Mouse (Mus musculus): ENCODE data around the gene Emc8. TPM values are rescaled to one million over a fixed set of nuclear protein-coding genes. Genes with fewer than 3 reads are reported as not detected.
A peak's percentile ranks its signal among the peaks of the same experiment; 100 is the strongest.

Emc8 gene
- polyA plus RNA-seq, 1 experiment from 2014 or later = 220 TPM

DNA sequence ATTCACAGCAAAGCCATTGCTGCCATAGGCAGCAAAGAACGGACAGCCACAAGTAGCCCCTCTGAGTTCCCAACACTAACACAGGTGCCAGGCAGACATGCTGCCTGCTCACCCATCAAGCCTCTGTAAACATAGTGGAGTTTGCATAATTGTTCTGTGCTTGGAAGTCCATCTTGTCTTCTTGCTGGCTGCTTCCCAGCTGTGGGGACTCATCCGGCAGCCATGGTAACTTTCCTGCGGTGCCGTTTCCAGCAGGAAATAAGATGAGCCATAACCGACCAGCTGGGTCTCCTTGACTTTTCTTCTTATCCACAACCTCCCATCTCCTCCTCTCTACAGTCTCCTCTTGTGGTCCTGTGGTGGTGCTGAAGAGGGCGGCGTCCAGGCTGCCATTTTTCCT lies 30.1 kb upstream of the Emc8 start:
- H3K4me3 ChIP-seq (replicated peaks) = no peak overlapping the region
- no peaks in the 10 kb centered on the region for H3K36me3 ChIP-seq
- 77% methylated on average over 7 of the region's 7 CpGs for WGBS
- no peak overlapping the region for H3K9ac ChIP-seq
- no peak for ATAC-seq (ENCODE audit: insufficient number of reproducible peaks, low FRiP score, low TSS enrichment, low read depth)
- H3K27ac ChIP-seq (replicated peaks) = no peak overlapping the region; the same call in 1 of the 2 replicates
- no peaks in the 10 kb centered on the region for H3K9me3 ChIP-seq (replicated peaks)
- H3K4me2 ChIP-seq (replicated peaks) = no peak overlapping the region
- H3K27me3 ChIP-seq = no peaks in the 10 kb centered on the region
- H3K4me1 ChIP-seq = peaks cover 31% of the 10 kb centered on the region

DNA sequence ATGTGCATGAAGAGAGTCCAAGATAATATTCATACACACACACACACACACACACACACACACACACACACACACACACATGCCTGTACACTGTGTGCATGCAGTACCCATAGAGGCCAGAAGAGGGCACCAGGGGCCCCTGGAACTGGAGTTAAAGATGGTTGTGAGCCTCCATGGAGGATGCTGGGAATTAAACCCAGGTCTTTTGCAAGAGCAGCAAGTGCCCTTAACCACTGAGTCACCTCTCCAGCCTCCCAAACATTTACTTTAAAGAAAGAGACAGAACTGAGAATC lies 29.6 kb upstream of the Emc8 start:
- no peaks in the 10 kb centered on the region for H3K36me3 ChIP-seq
- no peak overlapping the region for H3K4me3 ChIP-seq (replicated peaks)
- H3K4me2 ChIP-seq (replicated peaks) = no peak overlapping the region
- peaks cover 31% of the 10 kb centered on the region for H3K4me1 ChIP-seq
- H3K27me3 ChIP-seq = no peaks in the 10 kb centered on the region
- H3K9me3 ChIP-seq (replicated peaks) = no peaks in the 10 kb centered on the region
- no peak overlapping the region for H3K27ac ChIP-seq (replicated peaks)
- no peak for ATAC-seq (ENCODE audit: insufficient number of reproducible peaks, low FRiP score, low TSS enrichment, low read depth)
- no peak overlapping the region for H3K9ac ChIP-seq

DNA sequence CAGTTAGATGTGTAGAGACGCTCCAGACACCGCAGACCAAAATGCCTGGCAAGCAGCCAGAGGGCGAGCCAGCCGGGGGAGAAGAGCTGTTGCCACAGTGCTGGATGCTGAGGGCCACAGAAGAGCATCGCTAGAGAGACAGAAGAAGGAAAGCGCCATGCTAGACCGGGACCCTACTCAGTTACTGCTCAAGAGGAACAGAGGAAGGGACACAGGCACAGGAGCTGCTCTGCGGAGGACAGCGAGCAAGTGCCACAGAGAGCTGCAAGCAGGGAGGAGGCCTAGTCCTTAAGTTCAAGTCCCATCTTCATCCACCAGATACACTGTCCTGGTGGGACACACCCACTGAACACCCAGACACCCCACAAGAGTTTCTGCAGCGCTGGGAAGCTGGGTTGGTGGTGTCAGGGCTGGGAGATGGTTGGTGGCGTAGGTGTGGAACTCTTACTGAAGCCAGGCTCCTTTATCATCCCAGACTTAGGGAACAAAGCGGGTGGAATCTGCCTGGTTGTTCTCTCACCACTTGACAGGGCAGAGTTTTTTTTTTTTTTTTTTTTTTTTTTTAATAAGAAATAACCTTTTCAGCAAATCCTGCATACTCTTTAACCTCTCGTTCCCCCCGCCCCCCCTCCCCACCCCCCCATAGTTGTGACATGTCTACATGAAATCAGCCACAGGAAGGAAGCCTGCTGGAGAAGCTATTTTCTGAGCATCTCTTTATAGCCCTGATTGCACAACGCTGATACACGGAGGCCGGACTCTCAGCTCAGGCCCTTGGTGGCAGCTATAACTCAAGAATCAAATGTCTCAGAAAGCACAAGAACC lies 29.0 kb upstream of the Emc8 start:
- ATAC-seq (ENCODE audit: insufficient number of reproducible peaks, low FRiP score, low TSS enrichment, low read depth) = peak; percentile 36
- H3K27ac ChIP-seq (replicated peaks) = no peak overlapping the region
- 68% methylated on average over 17 of the region's 17 CpGs for WGBS

DNA sequence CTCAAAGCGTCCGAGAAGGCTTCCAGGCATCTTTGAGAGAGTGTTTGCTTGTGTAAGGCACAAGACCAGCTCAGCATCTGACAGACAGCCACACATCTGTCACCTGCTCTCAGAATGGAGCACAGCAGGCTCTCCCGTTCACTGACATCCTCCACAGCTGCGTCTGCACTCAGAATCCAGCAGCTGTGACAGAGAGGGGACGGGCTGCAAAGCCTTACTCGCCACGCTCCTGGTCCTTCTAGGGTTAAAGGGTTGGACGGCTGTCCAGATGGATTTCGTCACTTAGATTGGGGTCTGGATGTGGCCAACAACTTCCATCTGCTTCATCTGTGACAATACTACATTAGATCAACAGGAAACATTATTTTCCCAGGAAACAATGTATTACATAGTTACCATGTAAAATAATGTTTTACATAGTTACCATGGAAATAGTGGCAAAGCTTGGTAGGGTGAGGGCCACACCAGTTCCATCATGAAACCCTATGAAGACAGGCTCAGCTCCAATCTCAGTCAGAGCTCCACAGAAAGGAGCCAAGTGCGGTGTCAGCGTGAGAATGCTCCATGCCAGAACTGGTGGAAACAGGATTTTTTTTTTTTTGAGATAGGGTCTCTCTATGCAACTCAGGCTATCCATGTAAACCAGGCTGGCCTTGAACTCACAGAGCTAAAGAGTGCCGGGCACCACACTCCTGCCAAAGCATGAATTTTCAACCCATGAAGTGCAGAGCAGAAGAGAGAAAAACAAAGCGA lies 28.2 kb upstream of the Emc8 start:
- no peaks in the 10 kb centered on the region for H3K9me3 ChIP-seq (replicated peaks)
- 0 out of 2 replicates have a peak overlapping the region, but pooled peaks have one; percentile 9 for H3K27ac ChIP-seq (replicated peaks)
- no peaks in the 10 kb centered on the region for H3K27me3 ChIP-seq
- no peak overlapping the region for H3K4me3 ChIP-seq (replicated peaks)
- ATAC-seq (ENCODE audit: insufficient number of reproducible peaks, low FRiP score, low TSS enrichment, low read depth) = no peak
- H3K36me3 ChIP-seq = no peaks in the 10 kb centered on the region
- WGBS = 40% methylated on average over 13 of the region's 13 CpGs
- H3K4me1 ChIP-seq = peaks cover 31% of the 10 kb centered on the region
- no peak overlapping the region for H3K9ac ChIP-seq
- no peak overlapping the region for H3K4me2 ChIP-seq (replicated peaks)

More for the DNA sequence above, 29.0 kb upstream of the Emc8 start:
- Histone ChIP-seq H3K4me3 (replicated peaks) (no peak overlapping the region), H3K4me2 (replicated peaks) (no peak overlapping the region), H3K9me3 (replicated peaks) (no peaks in the 10 kb centered on the region), H3K36me3 (no peaks in the 10 kb centered on the region), H3K27me3 (no peaks in the 10 kb centered on the region), H3K4me1 (peaks cover 31% of the 10 kb centered on the region), H3K9ac (no peak overlapping the region)

DNA sequence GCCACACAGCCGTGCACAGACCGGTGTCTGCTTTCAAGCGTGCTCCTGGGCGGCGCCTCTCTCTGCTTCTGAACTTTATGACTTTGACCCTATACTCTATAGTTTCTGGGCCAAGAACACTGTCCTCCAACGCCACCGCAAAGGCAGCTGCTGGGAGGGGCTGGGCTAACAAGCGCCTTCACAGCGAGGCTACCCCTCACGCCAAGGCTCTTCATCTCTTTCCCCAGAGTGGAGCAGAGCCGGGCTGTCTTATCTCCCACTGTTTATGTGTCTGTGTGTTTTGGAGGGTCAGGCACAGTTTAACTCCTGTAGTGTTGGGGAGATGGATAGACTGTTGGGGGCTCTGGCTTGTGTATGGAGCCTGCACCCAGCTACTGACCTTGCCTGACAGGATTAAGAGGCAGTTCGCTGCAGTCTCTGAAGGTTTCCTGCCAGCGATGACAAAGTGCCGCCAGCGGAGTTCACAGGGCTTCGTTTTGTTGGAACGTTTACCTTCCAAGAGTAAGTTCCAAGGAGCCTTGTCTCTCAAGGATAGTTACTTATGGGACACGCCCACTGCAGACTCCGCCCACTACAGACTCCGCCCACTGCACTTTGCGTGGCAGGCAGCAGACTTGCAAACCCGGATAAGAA lies 25.6 kb upstream of the Emc8 start:
- no peaks in the 10 kb centered on the region for H3K27me3 ChIP-seq
- H3K4me2 ChIP-seq (replicated peaks) = no peak overlapping the region
- H3K9me3 ChIP-seq (replicated peaks) = no peaks in the 10 kb centered on the region
- H3K4me3 ChIP-seq (replicated peaks) = no peak overlapping the region
- H3K27ac ChIP-seq (replicated peaks) = no peak overlapping the region
- no peaks in the 10 kb centered on the region for H3K36me3 ChIP-seq
- peaks cover 26% of the 10 kb centered on the region for H3K4me1 ChIP-seq
- WGBS = 46% methylated on average over 22 of the region's 22 CpGs
- no peak overlapping the region for H3K9ac ChIP-seq
- ATAC-seq (ENCODE audit: insufficient number of reproducible peaks, low FRiP score, low TSS enrichment, low read depth) = no peak

DNA sequence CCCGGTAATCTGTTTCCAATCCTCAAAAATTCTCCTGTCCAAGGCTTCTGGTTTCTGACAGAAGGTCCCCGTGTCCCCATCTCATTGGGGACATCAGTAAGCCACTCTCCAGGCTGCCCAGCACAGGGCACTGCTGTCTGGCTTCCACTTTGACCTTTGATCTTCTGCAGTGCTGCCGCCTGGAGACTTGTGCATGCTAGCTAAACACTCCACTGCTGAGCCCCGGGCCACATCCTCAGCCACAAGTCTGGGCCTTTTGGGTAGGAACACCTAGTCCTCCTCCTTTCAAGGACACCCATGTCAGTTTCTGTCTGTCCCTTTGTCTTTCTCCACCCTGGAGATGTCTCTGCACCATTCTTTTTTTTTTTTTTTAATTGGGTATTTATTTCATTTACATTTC lies 24.6 kb upstream of the Emc8 start:
- Histone ChIP-seq H3K27me3 (no peaks in the 10 kb centered on the region; the same call in 1 of the 2 replicates), H3K4me1 (peaks cover 16% of the 10 kb centered on the region), H3K36me3 (no peaks in the 10 kb centered on the region), H3K9ac (no peak overlapping the region), H3K9me3 (replicated peaks) (no peaks in the 10 kb centered on the region), H3K27ac (replicated peaks) (no peak overlapping the region), H3K4me3 (replicated peaks) (no peak overlapping the region), H3K4me2 (replicated peaks) (no peak overlapping the region)
- no peak for ATAC-seq (ENCODE audit: insufficient number of reproducible peaks, low FRiP score, low TSS enrichment, low read depth)
- WGBS = 60% methylated on average over 4 of the region's 4 CpGs

DNA sequence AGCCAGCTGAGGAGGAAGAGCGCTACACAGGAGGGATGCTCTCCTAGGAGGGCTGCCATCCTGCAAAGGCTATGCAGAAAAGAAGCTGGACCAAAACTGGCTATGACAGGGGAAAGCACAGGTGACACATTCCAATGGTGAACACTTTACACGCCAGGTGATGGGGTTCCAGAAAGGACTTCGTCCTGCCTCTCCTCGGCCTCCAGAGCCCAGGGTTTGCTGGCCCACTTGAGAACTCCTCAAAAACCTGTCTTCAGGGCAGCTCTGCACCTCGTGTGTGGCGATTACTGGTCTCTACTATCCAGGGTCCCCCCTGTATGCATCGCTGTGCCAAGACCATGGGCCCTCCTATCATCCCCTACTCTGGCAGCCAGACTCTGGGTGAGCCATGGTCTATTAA lies 20.1 kb upstream of the Emc8 start:
- Histone ChIP-seq H3K4me1 (peaks cover 34% of the 10 kb centered on the region), H3K9ac (no peak overlapping the region), H3K27me3 (no peaks in the 10 kb centered on the region; the same call in 1 of the 2 replicates), H3K27ac (replicated peaks) (no peak overlapping the region), H3K4me2 (replicated peaks) (no peak overlapping the region), H3K36me3 (no peaks in the 10 kb centered on the region), H3K4me3 (replicated peaks) (no peak overlapping the region), H3K9me3 (replicated peaks) (no peaks in the 10 kb centered on the region)
- WGBS = 88% methylated on average over 7 of the region's 7 CpGs
- no peak for ATAC-seq (ENCODE audit: insufficient number of reproducible peaks, low FRiP score, low TSS enrichment, low read depth)

DNA sequence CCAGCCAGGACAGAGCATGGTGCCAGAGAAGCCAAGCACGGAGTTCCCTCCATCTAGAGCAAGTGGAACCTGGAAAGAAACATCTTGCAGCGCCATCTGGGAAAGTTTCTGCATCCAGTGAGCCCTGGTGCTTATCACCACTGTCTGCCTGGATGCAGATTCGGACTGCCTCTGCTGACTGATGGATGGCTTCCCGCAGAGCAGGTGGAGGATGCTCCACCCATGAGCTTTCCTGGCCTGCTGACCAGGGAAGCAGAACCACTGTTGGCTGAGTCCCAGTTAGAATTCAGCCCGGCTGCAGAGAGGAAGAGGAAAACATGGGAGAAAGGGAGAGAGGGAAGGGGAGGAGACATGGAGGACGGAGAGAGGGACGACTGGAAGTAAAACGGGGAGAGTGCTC lies 19.4 kb upstream of the Emc8 start:
- peaks cover 34% of the 10 kb centered on the region for H3K4me1 ChIP-seq
- H3K27me3 ChIP-seq = no peaks in the 10 kb centered on the region; the same call in 1 of the 2 replicates
- H3K4me3 ChIP-seq (replicated peaks) = no peak overlapping the region
- no peak for ATAC-seq (ENCODE audit: insufficient number of reproducible peaks, low FRiP score, low TSS enrichment, low read depth)
- WGBS = 73% methylated on average over 8 of the region's 8 CpGs
- no peak overlapping the region for H3K9ac ChIP-seq
- H3K36me3 ChIP-seq = no peaks in the 10 kb centered on the region
- no peak overlapping the region for H3K27ac ChIP-seq (replicated peaks)
- no peaks in the 10 kb centered on the region for H3K9me3 ChIP-seq (replicated peaks)
- H3K4me2 ChIP-seq (replicated peaks) = no peak overlapping the region

DNA sequence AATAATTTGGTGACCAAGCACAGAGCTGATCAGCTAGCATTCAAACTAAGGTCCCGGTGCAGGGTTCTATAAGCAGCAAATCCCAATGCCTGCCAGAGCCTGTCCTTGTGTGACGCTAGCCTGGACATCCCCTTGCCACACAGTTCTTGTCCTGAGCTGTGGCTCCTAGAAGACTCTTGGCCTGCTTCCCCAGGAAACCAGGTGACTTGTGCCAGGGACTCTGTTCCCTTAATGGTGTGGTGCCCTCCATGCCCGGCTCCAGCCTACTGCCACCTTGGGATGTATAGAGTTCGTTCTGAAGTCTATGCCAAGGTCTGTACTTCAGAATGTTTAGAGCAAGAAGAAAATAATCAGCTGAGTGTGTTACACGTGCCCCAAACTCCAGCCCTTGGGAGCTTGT lies 18.2 kb upstream of the Emc8 start:
- 59% methylated on average over 5 of the region's 5 CpGs for WGBS
- H3K9me3 ChIP-seq (replicated peaks) = no peaks in the 10 kb centered on the region
- no peak overlapping the region for H3K9ac ChIP-seq
- peak overlapping the region; percentile 61; the same call in 1 of the 2 replicates for H3K27ac ChIP-seq (replicated peaks)
- no peak for ATAC-seq (ENCODE audit: insufficient number of reproducible peaks, low FRiP score, low TSS enrichment, low read depth)
- peaks cover 34% of the 10 kb centered on the region for H3K4me1 ChIP-seq
- H3K36me3 ChIP-seq = no peaks in the 10 kb centered on the region
- H3K27me3 ChIP-seq = no peaks in the 10 kb centered on the region; the same call in 1 of the 2 replicates
- no peak overlapping the region for H3K4me2 ChIP-seq (replicated peaks)
- H3K4me3 ChIP-seq (replicated peaks) = no peak overlapping the region

DNA sequence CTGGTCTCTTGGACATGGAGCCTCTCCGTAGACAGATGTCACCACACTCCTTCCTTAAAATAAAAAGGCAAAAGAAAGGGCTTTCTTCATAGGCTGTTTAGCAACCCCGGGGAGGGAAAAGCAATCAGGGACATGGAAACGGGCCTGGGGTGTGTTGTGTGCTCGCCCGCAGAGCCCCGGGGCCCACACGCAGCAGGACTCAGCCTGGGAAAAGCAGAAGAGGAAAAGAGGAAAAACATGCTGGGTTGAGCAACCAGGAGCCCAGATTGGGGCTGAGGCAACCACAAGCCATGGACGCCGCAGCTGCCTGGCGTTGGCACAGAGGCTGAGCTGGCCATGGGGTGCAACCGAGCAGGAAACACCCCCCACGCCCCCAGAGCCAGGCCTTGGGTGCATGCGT lies 17.7 kb upstream of the Emc8 start:
- Histone ChIP-seq H3K4me1 (peaks cover 34% of the 10 kb centered on the region), H3K27me3 (no peaks in the 10 kb centered on the region; the same call in 1 of the 2 replicates), H3K9ac (no peak overlapping the region), H3K36me3 (no peaks in the 10 kb centered on the region), H3K27ac (replicated peaks) (peak overlapping the region; percentile 61), H3K9me3 (replicated peaks) (no peaks in the 10 kb centered on the region), H3K4me2 (replicated peaks) (no peak overlapping the region), H3K4me3 (replicated peaks) (no peak overlapping the region)
- WGBS = 76% methylated on average over 13 of the region's 13 CpGs
- no peak for ATAC-seq (ENCODE audit: insufficient number of reproducible peaks, low FRiP score, low TSS enrichment, low read depth)

DNA sequence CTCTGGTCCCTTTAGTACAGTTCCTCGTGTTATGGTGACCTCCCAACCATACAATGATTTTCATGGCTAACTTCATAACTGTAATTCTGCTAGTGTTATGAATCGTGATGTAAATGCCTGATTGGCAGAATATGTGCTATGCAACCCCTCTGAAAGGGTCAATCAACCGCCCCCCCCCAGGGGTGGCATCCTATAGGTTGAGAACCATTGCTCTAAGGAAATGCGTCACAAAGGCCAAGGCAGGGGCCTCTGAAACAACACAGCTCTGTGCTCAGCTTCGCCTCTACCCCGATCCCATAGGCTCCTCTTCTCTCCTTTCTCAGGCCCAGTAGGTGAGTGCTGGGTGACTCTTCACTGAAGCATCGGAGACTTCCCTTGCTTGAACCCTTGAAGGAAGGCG lies 17.2 kb upstream of the Emc8 start:
- Histone ChIP-seq H3K4me1 (peaks cover 34% of the 10 kb centered on the region), H3K27ac (replicated peaks) (peak overlapping the region; percentile 63), H3K9me3 (replicated peaks) (no peaks in the 10 kb centered on the region), H3K27me3 (no peaks in the 10 kb centered on the region; the same call in 1 of the 2 replicates), H3K36me3 (no peaks in the 10 kb centered on the region), H3K9ac (no peak overlapping the region), H3K4me3 (replicated peaks) (no peak overlapping the region), H3K4me2 (replicated peaks) (no peak overlapping the region)
- WGBS = 76% methylated on average over 8 of the region's 8 CpGs
- ATAC-seq (ENCODE audit: insufficient number of reproducible peaks, low FRiP score, low TSS enrichment, low read depth) = no peak

Measured in embryonic facial prominence, embryonic 15.5 days (tissue).